In genomic region chr16:32813362-32813761, GRCm38 (mm10) we compare ENCODE assay signal across 11 mouse cellular contexts. TPM values are rescaled to one million over a fixed set of nuclear protein-coding genes. Genes with fewer than 3 reads are reported as not detected.
DNase-seq lines count a peak whose midpoint lies in the region; ATAC-seq lines count a peak whose summit lies in the region.
"Had no signal": no experiment of that assay in that cellular context is flagged by ENCODE, and none has a peak within 500 bp of the region (broad histone marks: within the 10 kb centered on the region; RNA-seq: fewer than 3 reads in every experiment).

No protein-coding gene starts in this region.

- no peaks in the 10 kb centered on the region for H3K27me3 ChIP-seq in intestine, embryonic 14.5 days (replicated peaks; ENCODE audit: control insufficient read depth, insufficient read depth, low read length)
- no peaks in the 10 kb centered on the region for H3K27me3 ChIP-seq in intestine, embryonic 16.5 days (replicated peaks; ENCODE audit: control insufficient read depth, insufficient read depth, low read length)
- peaks cover 6% of the 10 kb centered on the region; the same call in 1 of the 2 replicates for H3K27me3 ChIP-seq in liver, embryonic 13.5 days

- 50% methylated on average over 9 of the region's 9 CpGs for WGBS in intestine, embryonic 14.5 days
- 49% methylated on average over 9 of the region's 9 CpGs for WGBS in intestine, embryonic 16.5 days
- WGBS in liver, embryonic 13.5 days (ENCODE audit: insufficient replicate concordance): 35% methylated on average over 9 of the region's 9 CpGs

- H3K9me3 ChIP-seq in intestine, embryonic 14.5 days (ENCODE audit: control insufficient read depth, low read length): no peaks in the 10 kb centered on the region
- no peaks in the 10 kb centered on the region for H3K9me3 ChIP-seq in intestine, embryonic 16.5 days (ENCODE audit: control insufficient read depth, low read length)
- no peaks in the 10 kb centered on the region for H3K9me3 ChIP-seq in liver, embryonic 13.5 days (replicated peaks)
- H3K9me3 ChIP-seq: forebrain, embryonic 12.5 days had no signal

- DNase-seq in intestine, embryonic 14.5 days (ENCODE audit: low spot score): no peak
- peak; percentile 70 for DNase-seq in A20 (ENCODE audit: low read depth, low spot score)
- peak; percentile 24 for DNase-seq in MN1 (ENCODE audit: low spot score)
- DNase-seq in liver, embryonic 13.5 days: no peak
- DNase-seq in spleen, postnatal 36 days (ENCODE audit: low spot score in 2 of 2): no peak
- DNase-seq in left cerebral cortex, postnatal 4 days: no peak

- H3K36me3 ChIP-seq in intestine, embryonic 14.5 days (ENCODE audit: control insufficient read depth, insufficient read depth, low read length): no peaks in the 10 kb centered on the region
- no peaks in the 10 kb centered on the region for H3K36me3 ChIP-seq in intestine, embryonic 16.5 days (ENCODE audit: control insufficient read depth, insufficient read depth, low read length)
- H3K36me3 ChIP-seq in liver, embryonic 13.5 days: no peaks in the 10 kb centered on the region
- H3K36me3 ChIP-seq: forebrain, embryonic 12.5 days had no signal

- no peak overlapping the region for H3K4me3 ChIP-seq in intestine, embryonic 14.5 days (ENCODE audit: low read depth, low read length)
- no peak overlapping the region for H3K4me3 ChIP-seq in intestine, embryonic 16.5 days (ENCODE audit: low read length)
- no peak overlapping the region for H3K4me3 ChIP-seq in liver, embryonic 13.5 days (replicated peaks)
- H3K4me3 ChIP-seq: forebrain, embryonic 12.5 days had no signal

- peaks cover 4% of the 10 kb centered on the region for H3K4me1 ChIP-seq in intestine, embryonic 14.5 days (replicated peaks; ENCODE audit: control insufficient read depth, insufficient read depth, low read length)
- peaks cover 10% of the 10 kb centered on the region for H3K4me1 ChIP-seq in intestine, embryonic 16.5 days (ENCODE audit: control insufficient read depth, insufficient read depth, low read length)
- H3K4me1 ChIP-seq in liver, embryonic 13.5 days (replicated peaks): peaks cover 15% of the 10 kb centered on the region

- no peak overlapping the region for H3K9ac ChIP-seq in intestine, embryonic 14.5 days (ENCODE audit: low read length)
- no peak overlapping the region for H3K9ac ChIP-seq in intestine, embryonic 16.5 days (ENCODE audit: low read depth, low read length)
- no peak overlapping the region for H3K9ac ChIP-seq in liver, embryonic 13.5 days
- H3K9ac ChIP-seq: forebrain, embryonic 12.5 days had no signal

- H3K27ac ChIP-seq in intestine, embryonic 14.5 days (ENCODE audit: low read depth): no peak overlapping the region
- H3K27ac ChIP-seq in intestine, embryonic 16.5 days (ENCODE audit: low read length): no peak overlapping the region
- H3K27ac ChIP-seq in liver, embryonic 13.5 days: no peak overlapping the region
- H3K27ac ChIP-seq: forebrain, embryonic 12.5 days had no signal

- intact Hi-C loops in left cerebral cortex, postnatal 4 days (cut with DNase I): loop anchor here (10.0 kb wide), 1 partner anchor 71 kb away; no protein-coding TSS in a partner anchor

- peak overlapping the region; percentile 36; the same call in 1 of the 2 replicates for H3K4me2 ChIP-seq in intestine, embryonic 14.5 days (ENCODE audit: low read length)
- no peak overlapping the region for H3K4me2 ChIP-seq in intestine, embryonic 16.5 days (ENCODE audit: low read depth, low read length)
- H3K4me2 ChIP-seq in liver, embryonic 13.5 days: peak overlapping the region; percentile 49
- H3K4me2 ChIP-seq: forebrain, embryonic 12.5 days had no signal

- ATAC-seq in intestine, embryonic 14.5 days (replicated peaks; ENCODE audit: low FRiP score, low TSS enrichment, low read depth): no peak
- ATAC-seq in intestine, embryonic 16.5 days: no peak
- ATAC-seq in liver, embryonic 13.5 days (ENCODE audit: low read depth): no peak
- no peak for ATAC-seq in erythroblast, adult 5-6 weeks (replicated peaks; ENCODE audit: low FRiP score, poor library complexity, severe bottlenecking)

RNA-seq across cellular contexts. Expression of gene Smbd1, which starts 3.1 kb away (rescaled TPM):
- polyA plus RNA-seq in intestine, embryonic 14.5 days (2014; fragmentation: Nextera tagmentation; extraction: Ambion mirVana): not detected in 2 replicates
- polyA plus RNA-seq in intestine, embryonic 16.5 days (2015; fragmentation: Nextera tagmentation; extraction: Ambion mirVana): 0.95 and 2.1 TPM in 2 replicates
- not detected in 2 replicates for polyA plus RNA-seq in liver, embryonic 13.5 days (2015; fragmentation: Nextera tagmentation; extraction: Ambion mirVana)
- total RNA-seq in left cerebral cortex, postnatal 4 days (2021): not detected
- total RNA-seq in erythroblast, adult 5-6 weeks (2015; ENCODE audit: low replicate concordance): not detected in 2 replicates
- total RNA-seq in erythroblast, adult 5-6 weeks (2017; ENCODE audit: low replicate concordance): not detected in 2 replicates
- total RNA-seq: adrenal gland, postnatal 36 days; layer of hippocampus, adult 8-10 months had no signal
- polyA plus RNA-seq: forebrain, embryonic 12.5 days had no signal

RNA-seq across cellular contexts. Expression of gene Muc20, which starts 16.1 kb away (rescaled TPM):
- 0.04 TPM in 1 of 2 replicates, not detected in the other for polyA plus RNA-seq in intestine, embryonic 14.5 days (2014; fragmentation: Nextera tagmentation; extraction: Ambion mirVana)
- polyA plus RNA-seq in intestine, embryonic 16.5 days (2015; fragmentation: Nextera tagmentation; extraction: Ambion mirVana): 0.20 TPM in 1 of 2 replicates, not detected in the other
- 0.05 TPM in 1 of 2 replicates, not detected in the other for polyA plus RNA-seq in liver, embryonic 13.5 days (2015; fragmentation: Nextera tagmentation; extraction: Ambion mirVana)
- not detected for total RNA-seq in left cerebral cortex, postnatal 4 days (2021)
- not detected in 2 replicates for total RNA-seq in erythroblast, adult 5-6 weeks (2015; ENCODE audit: low replicate concordance)
- total RNA-seq in erythroblast, adult 5-6 weeks (2017; ENCODE audit: low replicate concordance): not detected in 2 replicates
- total RNA-seq: adrenal gland, postnatal 36 days had no signal
- polyA plus RNA-seq: forebrain, embryonic 12.5 days had no signal

Comparison
In these comparisons a context has a peak if more than half of its experiments do, and no peak if none do; other contexts are left out.
1. DNase-seq: peak in A20 (single experiment) and MN1 (single experiment); none in intestine, embryonic 14.5 days (single experiment), liver, embryonic 13.5 days (single experiment), spleen, postnatal 36 days (0 of 2) and left cerebral cortex, postnatal 4 days (single experiment).